Mouse (Mus musculus) thymus, adult 18-20 months (tissue): ENCODE data around the gene Cdc14a.

Experiments used
- DNase-seq, 2 experiments: peaks; one replicate each; pipeline ENCODE4 v3.0.0; 2022; ENCODE audit warnings: mixed read lengths in 2 of 2

Cdc14a gene

GRCm38 (mm10) chr3:116327001-116327615 is 96.7 kb downstream of the Cdc14a start:
- DNase-seq: peak; percentile 51 to 55

DNA sequence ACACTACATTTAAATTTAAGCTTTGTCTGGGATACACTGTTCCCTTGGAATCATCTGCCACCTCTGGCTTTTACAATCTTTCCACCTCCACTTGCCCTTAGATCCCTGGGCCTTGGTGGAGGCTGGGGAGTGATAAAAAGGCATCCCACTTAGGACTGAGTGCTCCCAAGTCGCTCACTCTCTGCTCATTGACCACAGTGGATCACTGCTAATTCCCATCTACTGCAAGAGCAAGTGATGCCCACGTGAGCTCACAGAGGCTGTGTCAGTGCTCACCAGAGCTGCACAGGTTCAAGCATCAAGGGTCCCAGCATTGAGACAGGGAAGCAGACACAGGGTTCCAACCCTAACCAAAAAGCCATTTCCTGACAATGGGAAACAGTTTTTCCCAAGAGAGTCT is 98.3 kb downstream of the Cdc14a start:
- DNase-seq: no peak

DNA sequence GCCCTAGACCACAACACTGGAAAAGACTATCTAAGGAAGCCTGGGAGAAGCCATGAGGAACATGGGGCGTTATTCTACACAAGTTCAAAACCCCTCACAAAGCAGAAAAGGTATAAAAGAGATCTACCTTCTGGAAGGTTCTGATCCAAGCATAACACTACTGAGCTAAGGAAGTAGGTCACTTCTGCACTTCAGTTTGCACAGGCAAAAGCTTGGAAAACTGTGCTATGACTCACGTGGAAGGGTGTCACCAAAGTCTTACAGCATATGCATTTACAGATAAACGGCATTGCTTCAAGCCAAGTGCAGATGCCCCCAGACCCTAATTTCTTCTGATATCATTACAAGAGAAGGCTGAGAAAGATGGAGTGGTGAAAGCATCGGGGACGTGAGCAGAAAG is 104.1 kb downstream of the Cdc14a start:
- no peak for DNase-seq

GRCm38 (mm10) chr3:116311838-116312237 is 112.0 kb downstream of the Cdc14a start:
- no peak for DNase-seq

DNA sequence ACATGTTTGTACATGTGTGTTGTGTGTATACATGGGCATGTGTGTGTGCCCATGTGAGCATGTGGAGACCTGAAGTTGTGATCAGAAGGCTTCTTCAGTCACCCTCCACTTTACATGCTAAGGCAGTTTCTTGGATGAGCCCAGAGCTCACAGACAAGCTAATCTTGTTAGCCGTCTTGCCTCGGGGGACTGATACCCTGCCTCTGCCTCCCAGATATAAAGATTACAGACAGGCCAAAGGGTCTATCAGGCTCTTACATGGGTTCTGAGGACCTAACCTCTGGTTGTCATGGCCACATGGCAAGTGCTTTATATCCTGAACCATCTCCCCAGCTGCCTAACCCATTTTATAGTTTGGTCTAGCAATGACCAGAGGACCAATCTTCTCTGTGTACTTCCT is 112.7 kb downstream of the Cdc14a start:
- no peak for DNase-seq

GRCm38 (mm10) chr3:116310672-116311071 is 113.2 kb downstream of the Cdc14a start:
- DNase-seq: no peak

- no peak for DNase-seq
Observed at GRCm38 (mm10) chr3:116310033-116310432, 113.8 kb downstream of the Cdc14a start.

DNA sequence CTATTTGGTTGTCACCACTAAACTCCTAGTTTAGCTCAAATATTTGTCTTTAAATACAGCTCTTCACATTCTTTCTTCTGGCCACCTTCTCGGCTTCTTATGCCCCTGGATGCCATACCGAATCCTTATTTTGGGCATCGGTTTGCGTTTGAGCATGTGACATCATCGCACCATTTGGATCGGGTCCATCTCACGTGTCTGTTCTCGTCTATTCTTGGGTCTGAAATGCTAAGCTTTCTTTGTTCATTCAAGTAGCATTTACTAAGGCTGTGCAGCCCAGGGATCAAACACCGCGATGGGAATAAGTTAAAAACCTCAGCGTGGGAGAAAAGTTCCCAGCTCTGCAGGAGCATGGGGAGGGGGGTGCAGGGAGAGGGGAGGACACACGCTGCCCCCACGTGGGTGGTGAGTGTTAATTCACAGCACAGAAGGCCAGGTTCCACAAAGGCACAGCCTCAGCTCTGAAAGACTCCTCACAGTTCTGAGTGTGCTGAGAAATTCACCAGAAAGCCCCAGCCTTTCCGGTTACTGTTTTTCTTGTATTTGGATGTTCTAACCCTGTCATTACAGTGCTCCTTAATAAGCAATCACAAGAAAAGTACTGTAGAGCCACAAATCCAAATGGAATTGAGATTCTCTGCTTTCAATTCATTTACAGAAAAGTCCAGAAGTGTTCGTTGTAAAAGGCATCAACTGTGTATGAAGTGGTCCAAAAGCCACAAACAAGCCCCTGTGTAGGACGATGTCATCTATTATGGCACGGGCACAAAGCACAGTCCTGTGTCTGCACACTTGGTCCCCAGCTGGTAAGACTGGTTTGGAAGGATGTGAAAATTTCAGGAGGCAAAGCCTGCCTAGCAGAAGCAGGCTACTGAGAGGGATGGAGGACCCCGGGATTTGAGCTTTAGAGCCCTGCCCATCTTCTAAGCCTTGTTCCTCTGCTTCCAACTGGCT is 118.8 kb downstream of the Cdc14a start:
- no peak for DNase-seq

GRCm38 (mm10) chr3:116302581-116302980 is 121.3 kb downstream of the Cdc14a start:
- no peak for DNase-seq

- DNase-seq: no peak
Observed at GRCm38 (mm10) chr3:116301754-116302153, 122.1 kb downstream of the Cdc14a start.

DNA sequence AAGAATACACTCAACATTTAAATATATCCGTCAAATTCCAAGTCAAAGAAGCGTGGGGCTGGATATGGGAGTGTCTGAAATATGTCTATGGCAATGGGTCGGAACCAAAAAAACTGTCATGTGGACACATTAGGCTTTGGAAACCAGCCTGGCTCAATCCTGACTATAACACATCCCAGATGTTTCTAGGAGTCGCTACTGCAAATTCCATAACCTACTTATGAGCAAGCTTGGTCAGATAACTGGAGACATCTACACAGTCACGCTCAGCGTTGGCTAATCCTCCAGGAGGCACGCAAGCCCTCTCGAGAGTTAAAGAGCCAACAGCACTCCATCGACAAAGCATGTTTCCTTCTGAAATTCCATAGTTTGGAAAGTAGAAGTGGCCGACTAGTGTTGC is 125.1 kb downstream of the Cdc14a start:
- DNase-seq: no peak

- no peak for DNase-seq
Observed at GRCm38 (mm10) chr3:116298003-116298402, 125.8 kb downstream of the Cdc14a start.

DNA sequence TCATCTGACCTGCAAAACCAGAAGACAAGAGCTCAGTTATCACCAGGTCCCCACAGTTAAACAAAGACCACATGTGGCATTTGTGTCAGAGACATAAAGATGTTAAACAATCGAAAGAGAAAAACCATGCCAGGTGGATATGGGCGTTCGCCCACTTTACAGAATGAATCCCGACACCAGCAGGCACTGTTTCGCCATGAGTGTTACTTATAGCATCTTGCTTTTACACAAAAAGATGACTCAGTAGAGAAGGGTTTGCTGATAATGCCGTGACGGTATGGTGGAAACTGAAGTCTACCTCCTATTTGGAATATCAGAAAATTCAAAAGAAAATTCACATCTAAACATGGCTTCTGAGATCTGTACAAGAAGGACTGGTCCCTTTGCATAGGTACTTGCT is 126.7 kb downstream of the Cdc14a start:
- DNase-seq: no peak

DNA sequence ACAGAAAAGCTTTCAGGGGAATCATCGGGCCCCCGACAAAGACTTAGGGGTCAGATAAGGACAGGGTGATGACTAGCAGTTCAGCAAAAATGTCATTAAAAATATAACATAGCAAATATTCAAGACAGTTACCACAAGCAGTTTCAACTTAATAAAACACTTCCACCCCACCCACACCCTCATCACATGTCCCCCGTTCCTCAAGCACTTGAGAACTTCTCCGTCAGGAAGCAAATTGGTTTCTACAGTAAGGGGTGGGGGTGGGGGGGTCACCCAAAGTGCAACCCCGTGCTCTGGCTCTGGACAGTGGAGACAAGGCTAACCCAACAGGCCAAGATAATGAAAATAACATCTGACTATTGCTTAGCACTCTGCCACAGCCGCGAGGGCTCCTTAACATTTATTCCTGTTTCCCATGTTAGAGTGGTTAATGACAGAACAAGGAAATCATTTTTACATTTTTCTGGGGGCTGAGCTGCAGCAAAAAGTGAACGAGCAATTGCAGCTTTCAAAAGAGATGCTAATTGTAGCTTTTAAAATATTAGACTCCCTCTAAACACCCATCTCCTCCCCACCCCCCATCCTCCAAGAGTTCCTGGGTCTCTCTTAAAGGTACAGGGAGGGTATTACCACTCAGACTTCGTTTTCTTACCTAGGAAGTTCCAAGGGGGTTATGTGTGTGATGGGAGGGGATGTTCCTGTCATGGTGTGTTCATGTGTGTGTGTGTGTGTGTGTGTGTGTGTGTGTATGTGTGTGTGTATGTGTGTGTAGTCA is 133.6 kb downstream of the Cdc14a start:
- DNase-seq: no peak

GRCm38 (mm10) chr3:116288833-116289232 is 135.0 kb downstream of the Cdc14a start:
- DNase-seq: no peak

DNA sequence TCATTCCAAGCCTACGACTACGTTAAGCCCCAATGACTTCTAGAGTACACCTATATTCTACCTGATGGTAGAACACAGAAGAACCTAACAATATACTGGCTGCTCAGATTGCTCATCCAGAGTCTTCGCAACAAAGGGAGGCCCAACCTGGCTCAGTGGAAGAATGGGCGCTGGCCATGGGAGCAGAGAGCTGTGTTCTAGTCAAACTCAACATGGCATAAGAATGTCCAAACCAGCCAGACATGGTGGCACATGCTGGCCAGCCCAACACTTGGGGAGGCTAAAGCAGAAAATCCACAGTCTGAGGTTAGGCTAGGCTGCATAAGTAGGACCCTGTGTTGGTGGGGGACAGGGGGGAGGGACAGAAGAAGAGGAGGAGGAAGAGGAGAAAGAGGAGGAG is 139.1 kb downstream of the Cdc14a start:
- DNase-seq: no peak

GRCm38 (mm10) chr3:116283996-116284395 is 139.8 kb downstream of the Cdc14a start:
- no peak for DNase-seq

GRCm38 (mm10) chr3:116281663-116282062 is 142.2 kb downstream of the Cdc14a start:
- no peak for DNase-seq

GRCm38 (mm10) chr3:116277146-116277545 is 146.7 kb downstream of the Cdc14a start:
- no peak for DNase-seq

GRCm38 (mm10) chr3:116271679-116272078 is 152.2 kb downstream of the Cdc14a start:
- DNase-seq: no peak

- DNase-seq: no peak
Observed at GRCm38 (mm10) chr3:116267036-116267654, 156.7 kb downstream of the Cdc14a start.

DNA sequence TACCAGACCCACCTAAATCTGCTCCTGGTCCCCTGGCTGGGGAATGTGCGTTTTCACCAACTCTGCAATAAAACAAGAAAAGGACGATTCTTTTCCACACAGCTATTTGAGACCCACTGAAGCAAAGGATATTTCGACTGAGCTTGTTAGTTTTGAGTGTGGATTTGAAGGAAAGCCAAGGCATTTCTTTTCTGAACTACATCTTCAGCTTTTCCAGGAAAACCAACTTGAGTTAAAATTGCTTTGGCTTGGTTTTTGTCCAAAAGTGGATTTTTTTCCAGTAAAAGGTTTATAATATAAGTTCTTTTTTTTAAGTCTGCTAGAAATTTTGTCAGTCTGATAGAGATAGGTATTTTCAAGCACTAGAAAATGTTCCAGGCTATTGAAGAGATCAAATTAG is 157.5 kb downstream of the Cdc14a start:
- no peak for DNase-seq

DNA sequence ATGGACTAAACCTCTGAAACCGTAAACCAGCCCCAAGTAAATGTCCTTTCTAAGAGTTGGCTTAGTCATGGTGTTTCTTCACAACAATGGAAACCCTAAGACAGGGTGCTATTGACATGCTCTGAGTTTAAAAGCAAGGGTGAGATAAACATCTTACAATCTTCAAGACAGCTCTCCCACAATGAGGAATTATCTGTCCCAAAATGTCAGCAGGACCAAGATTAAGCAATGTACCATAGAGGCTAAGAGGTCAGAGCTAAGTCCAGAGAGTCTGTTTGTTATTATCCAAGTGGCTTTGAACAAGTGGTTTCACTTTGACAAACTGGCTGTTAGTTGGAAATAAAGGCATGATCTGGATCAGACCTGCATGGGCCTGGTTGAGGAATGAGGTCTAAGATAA is 159.9 kb downstream of the Cdc14a start:
- no peak for DNase-seq
